Mouse (Mus musculus) kidney, postnatal 10 days (tissue): ENCODE measurements around the gene Dnm3.

Experiments
- DNase-seq: peaks from one replicate; pipeline ENCODE4 v3.0.0; 2021; ENCODE audit warnings: mixed read lengths

The Dnm3 gene

GRCm38 (mm10) chr1:161979536-161979935, 498.3 kb downstream of the Dnm3 start, which contains the start of gene 4930558K02Rik:
4930558K02Rik (minus strand) TSS chr1:161979636.
- no peak for DNase-seq

DNA sequence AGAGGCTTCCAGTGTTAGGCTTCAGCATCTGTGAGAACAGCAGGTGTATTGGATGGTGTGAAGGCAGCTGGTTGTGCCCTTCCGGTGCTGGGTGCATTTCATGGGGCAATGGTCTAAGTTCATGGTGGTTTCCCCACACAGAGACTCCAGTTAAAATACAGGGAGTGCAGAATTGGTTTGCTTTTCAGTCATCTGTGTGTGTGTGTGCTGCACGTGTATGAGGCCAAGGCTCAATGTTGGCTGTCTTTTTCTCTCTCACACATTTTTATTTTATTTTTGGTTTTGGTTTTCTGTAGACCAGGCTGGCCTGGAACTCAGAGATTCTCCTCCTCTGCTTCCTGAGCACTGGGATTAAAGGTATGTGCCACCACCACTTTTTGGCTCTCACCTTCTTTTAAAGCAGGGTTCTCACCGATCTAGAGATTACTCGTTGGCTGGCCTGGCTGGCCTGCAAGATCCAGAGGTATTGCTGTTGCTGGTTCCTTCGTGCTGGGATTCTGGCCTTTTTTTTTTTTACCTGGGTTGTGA, 499.6 kb downstream of the Dnm3 start:
- no peak for DNase-seq

DNA sequence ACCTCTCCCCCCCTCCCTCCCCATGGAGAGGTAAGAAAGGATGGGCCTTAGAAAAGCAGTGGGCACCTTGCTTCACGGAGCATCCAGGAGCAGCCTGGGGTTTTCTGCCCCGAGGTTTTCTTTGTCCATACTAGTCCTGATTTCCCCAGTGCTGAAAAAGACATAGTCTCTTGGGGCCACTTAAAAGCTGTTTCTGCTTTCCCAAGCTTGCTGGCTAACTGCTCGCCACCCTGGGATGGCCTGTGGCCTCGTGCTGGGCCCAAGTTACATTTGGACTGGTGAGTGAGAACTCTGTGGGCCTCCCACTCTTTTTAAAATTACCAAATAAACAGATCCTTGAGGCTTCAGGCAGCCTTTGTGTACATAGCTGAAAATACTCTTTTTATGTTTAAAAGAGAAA, 500.5 kb downstream of the Dnm3 start:
- no peak for DNase-seq

GRCm38 (mm10) chr1:161976255-161977182, 501.3 kb downstream of the Dnm3 start:
- DNase-seq: peak; percentile 86

DNA sequence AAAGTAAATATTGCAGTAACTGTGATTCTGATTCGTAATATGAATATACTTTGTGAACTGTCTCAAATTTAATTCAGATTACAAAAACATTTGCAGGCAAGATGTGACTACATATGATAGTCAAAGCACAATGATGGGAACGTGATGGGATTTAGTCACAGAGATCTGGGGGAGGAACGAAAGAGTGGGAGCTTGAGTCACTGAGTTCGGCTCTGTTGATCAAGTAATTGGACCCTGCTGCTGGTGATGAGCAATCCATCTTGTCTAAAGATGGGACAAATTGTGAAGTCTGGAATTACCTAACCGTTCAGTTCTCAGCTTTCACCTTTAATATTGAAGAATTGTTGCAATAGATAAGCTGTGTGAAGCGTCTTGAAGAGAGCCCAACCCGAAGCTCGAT, 505.6 kb downstream of the Dnm3 start:
- DNase-seq: no peak

DNA sequence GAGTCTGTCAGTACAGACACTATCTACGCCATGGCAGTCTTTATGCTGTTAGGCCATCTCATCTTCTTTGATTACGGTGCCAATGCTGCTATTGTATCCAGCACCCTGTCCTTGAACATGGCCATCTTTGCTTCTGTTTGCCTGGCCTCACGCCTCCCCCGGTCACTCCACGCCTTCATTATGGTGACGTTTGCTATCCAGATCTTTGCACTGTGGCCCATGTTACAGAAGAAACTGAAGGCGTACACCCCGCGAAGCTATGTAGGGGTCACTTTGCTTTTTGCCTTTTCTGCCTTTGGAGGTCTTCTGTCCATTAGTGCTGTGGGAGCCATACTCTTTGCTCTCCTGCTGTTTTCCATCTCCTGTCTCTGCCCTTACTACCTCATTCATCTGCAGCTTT, 507.0 kb downstream of the Dnm3 start:
- no peak for DNase-seq

DNA sequence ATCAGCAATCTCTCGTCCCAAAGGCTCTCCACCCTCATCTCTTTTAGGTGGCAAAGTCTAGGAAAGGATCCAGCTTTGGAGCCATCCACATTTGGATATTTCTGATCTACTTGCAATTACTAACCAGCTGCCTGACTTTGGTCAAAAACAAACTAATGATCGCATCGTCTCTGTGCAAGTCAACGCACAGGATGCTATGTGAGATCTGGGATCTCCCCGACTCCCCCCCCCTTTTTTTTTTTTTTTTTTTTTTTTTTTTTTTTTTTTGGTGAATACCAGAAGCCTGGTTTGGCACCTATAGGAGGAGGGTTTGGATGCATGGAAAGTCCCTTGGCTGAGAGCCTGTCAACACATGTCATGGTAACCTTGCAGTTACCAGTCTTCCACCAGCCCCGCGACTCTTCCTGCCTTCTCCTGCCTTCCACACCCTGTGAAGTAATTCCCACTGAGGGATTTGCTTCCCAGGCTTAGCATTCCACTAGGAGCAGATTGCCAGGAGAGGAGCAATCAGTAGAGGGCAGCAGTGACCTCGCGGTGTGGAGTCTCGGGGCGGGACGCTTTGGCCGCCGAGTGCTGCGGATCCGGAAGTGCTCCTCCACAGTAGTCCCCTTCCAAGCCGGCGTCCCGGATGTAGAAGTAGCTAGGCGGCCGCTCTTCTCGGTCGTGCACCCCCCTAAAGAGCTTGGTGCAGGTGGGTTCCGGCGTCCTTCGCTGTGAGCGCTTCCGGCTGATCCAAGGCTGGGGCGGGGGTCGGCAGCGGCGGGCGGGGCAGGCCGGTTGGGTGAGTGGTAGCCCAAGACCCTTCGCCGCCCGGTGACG, 509.0 kb downstream of the Dnm3 start, which contains the start of gene Pigc:
Pigc (plus strand) TSS at position 598 of the 819 bp plus-strand sequence.
- DNase-seq: peak; percentile 96

DNA sequence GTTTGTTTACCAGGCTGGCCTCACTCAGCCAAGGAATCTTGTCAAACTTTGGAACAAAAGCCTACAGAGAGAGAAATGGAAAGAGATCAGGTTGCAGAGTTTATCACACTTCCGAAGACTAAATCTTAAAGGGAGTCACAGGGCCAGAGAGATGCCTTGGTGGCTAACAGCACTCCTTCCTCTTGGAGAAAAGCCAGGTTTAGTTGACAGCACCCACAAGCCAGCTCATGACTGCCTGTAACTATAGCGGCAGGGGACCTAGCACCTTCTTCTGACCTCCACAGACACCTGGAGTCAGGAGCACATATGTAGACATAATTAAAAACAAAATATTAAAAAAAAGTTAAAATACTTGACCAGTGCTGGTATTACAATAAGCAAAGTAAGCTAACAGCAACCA, 509.9 kb downstream of the Dnm3 start:
- no peak for DNase-seq

GRCm38 (mm10) chr1:161962465-161963377, 515.1 kb downstream of the Dnm3 start:
- peak; percentile 42 for DNase-seq

DNA sequence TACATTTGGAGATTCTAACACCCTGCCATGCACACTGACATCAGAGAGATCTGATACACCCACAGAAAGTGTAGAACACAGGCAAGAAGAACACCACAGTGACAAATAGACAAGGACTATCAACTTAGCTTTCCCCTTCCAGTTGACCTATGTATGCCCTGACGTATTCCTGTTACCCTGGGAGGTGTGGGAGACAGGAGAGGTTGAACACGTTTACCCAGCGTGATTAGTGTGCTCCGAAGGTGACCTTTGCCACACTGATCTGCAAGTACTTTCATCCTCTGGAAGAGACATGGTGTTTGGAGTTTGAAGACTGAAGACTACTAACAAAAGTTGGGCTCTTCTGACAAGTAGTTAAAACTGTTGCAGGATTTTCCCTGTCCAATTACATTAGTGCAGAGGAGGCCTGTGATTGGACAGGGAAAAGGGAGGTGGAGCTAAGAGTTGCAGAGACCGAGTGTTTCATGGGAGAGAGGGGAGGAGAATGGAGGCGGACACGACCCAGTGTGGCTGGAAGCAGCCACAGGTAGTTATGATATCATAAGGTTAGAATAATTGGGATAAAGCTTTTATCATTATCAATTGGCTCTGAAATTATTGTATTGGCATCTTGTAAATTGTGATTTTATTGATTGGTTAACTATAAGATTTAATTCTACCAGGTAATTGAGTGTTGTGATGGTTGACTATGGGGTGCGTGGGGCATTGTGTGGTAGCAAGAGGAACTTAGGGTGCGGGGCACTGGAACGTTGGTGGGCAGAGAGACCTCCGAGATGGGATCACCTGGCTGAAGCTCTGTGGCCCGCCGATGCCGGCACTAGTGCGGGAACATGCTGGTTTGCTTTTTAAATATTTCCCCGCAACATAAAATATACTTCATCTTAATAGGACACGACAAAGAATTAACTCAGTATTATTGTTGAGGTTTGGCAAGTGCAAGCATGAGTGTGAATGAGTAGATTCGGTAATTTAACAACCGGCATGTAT, 519.6 kb downstream of the Dnm3 start:
- DNase-seq: no peak

DNA sequence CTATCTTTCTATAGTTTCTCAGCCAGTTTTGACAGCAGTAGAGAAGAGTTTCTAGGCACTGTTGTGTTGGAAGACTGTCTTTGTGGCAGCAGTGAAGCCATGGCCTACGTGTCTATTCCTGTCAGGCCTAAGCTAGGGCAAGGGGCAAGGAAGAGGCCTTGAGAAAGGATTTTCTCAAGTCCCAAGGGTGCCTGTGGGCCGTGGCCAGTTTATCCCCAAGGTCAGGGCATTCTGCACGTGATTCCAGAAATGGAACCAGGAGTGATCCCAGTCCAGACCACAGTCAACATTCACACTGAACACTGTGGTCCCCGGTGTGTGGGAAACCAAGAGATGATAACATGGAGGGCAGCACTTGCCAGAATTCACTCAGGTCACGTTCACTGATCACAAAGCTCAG, 522.0 kb downstream of the Dnm3 start:
- no peak for DNase-seq

DNA sequence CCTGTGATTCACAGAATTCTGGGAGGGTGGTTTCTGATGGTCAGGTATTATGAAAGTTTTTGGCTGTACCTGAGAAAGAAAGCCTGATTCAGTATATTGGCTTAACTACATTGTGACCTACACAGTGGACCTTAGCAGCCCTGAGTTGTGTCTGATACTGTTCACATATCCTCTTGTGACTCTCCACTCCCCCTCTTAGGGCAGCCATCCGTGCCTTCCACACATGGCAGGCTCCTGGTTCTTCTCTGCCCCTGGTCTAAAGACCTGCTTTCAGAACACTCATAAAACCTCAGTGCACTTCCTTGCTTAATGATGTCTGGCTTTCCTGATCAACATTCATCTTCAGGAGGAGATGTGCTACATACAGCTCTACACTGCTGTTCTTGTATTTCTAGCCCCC, 525.2 kb downstream of the Dnm3 start:
- no peak for DNase-seq

DNA sequence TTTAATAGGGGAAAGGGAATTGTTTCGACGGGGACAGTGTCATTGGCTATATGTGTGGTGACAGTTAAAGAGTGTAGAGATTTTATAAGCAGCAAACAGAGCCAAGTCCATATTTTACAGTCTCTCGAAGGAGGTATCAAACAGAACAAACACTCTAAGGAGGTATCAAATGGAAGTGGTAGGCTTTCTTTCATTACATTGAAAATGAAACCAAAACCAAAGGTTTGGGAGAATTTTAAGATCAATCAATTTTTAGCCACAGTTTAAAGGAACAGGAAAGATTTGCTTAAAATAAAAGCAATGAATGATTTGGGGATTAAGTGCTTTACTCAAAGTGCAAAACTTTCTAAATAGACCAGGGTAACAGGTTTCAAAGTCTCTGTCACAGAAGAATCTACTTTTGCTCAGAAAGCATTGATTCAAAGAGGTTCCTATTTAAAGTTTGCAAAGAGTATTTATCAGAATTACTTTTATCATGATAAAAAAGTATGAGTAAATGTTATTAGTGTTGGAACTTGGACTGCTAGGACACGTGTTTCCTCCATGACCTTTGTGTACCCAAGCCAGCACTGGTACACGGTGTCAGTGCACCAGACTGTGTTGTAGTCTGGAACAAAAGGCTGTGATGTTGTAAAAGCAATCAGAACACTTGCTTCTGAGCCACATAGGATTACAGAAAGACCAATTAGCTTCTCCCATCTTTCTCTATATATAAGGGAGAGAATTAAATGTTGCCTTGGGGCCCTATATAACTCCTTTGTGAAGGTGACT, 526.6 kb downstream of the Dnm3 start:
- no peak for DNase-seq

- no peak for DNase-seq
Observed at GRCm38 (mm10) chr1:161942082-161942481, 535.8 kb downstream of the Dnm3 start.
